Mouse (Mus musculus): ENCODE data around the gene Aldoc. TPM values are rescaled to one million over a fixed set of nuclear protein-coding genes. Genes with fewer than 3 reads are reported as not detected.
"Not testable (repeated sequence)": the region's sequence is repeated elsewhere in the genome, so short reads cannot be mapped to it uniquely, and the experiment has no call there.

Aldoc gene
- total RNA-seq (2021): 1 to 10 TPM; 3.3 to 3.6 TPM

DNA sequence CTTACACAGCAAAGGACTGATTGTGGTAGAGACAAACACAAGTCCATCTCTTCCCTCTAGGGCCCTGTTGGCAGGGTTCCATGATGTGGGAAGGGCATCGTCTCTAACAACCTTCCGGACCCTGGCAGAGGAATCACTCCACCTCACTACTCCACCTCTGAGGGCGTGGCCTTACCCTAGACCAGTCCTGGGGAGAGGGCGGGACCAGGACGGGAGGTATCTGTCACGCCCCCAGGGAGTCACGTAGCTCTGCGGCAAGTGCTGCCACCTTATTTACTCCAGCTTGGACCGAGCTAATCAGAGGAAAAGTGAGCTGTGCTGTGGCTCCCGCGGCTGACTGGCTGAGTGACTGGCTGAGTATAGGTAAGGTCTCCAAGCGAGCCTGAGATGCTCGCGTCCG lies at the start of gene Aldoc:
Gene Aldoc, plus strand, starts transcription at position 109 of the 400 bp plus-strand sequence.
- peak; percentile 77 for DNase-seq

DNA sequence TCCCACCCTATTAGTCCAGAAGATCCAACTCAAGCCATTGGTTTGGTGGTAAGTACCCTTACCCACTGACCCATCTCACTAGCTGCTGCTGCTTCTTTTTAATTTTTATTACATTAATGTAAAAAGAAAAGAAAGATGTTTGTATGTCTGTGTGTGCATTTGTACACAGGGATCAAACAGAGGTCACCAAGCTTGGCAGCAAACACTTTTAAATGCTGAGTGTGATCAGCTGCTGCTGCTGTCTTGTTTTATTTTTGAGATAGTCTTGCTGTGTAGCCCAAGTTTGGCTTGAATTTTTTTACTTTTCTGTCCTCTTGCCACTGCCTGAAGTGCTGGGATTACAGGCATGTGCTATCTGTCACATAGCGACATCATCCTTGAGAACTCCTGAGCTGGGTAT lies 47.2 kb upstream of the Aldoc start:
- no peak for DNase-seq

DNA sequence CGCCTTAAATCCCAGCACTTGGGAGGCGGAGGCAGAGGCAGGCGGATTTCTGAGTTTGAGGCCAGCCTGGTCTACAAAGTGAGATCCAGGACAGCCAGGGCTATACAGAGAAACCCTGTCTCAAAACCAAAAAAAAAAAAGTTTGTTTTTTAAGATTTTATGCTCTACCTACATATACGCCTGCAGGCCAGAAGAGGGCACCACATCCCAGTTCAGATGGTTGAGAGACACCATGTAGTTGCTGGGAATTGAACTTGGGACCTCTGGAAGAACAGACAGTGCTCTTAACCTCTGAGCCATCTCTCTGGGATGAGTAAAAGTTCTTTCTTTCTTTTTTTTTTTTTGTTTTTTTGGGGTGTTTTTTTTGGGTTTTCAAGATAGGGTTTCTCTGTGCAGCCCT lies 46.6 kb upstream of the Aldoc start:
- not testable (repeated sequence) for DNase-seq

DNA sequence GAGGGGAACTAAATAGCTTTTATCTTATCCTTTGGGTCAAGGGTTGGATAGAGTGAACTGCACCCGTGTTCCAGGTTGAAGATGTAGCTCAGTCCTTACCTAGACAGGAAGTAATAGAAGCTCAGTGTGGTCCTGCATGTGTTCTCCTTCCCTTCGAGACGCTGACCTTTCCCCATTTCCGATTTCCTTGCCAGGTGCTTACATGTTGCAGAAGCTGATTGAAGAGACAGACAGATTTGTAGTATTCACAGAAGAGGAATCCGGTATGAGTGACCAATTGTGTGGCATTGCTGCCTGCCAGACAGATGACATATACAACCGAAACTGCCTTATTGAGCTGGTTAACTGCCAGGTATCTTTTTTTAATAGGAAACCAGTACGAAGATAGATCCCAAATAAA lies 43.9 kb upstream of the Aldoc start:
- DNase-seq: no peak

DNA sequence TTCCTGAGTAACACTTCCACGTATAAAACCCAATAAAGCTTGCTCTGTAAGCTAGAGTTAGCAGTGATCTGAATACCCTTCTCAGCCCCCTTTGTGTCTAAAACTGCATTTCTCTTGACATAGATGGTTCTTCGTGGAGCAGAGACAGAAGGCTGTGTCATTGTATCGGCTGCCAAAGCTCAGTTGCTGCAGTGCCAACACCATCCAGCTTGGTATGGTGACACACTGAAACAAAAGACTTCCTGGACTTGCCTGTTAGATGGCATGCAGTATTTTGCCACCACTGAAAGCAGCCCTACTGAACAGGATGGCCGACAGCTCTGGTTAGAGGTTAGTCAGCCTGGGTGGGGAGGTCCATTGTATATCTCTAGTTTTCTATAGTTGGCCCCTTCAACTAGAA lies 43.2 kb upstream of the Aldoc start:
- DNase-seq: no peak

DNA sequence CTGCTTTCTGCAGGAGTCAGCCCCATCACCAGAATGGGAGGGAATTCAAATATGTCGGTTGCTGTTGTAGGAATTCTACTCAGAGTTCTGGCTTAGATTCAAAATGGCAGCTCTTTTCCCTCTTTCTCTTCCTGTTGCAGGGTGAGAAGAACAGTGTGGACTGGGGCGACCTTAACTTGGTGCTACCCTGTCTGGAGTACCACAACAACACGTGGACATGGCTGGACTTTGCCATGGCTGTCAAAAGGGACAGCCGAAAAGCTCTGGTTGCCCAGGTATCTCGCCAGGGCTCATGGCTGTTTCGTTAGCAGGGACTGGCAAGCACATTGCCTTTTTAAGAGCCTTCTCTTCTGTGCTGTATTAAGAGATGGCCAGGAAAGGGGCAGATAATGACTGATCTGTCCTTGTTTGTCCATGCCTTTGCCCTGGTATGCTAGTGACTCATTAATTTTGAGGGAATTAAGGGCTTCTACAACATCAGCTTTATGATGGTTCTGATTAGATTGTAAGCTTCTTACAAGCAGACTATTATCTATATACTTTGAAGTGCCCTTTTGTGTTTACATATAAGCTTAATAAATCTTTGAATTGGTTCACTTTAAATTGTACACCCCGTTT lies 33.5 kb upstream of the Aldoc start:
- DNase-seq: no peak

DNA sequence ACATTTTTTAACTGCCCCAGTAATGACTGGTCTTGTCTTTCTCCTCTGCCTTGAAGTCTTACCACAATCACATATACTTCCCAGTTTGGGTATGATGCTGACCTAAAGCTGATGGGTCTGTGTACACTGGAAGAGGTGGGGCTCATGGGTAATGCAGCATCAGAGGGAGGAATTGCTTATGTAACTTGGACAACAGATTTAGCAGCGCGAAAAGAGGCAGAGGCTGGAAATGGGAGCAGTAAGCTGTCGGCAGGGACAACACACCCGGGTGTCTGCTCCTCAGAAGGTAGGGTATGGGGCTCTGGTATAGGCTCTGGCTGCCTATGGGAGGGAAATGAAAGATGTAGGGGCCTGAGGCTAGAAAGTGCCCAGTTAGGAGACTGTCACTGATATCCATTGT lies 32.1 kb upstream of the Aldoc start, which contains the start of gene BC030499:
Gene BC030499, plus strand, starts transcription at position 188 of the 400 bp plus-strand sequence.
- no peak for DNase-seq

- no peak for DNase-seq
Observed at GRCm38 (mm10) chr11:78294585-78294984, 28.2 kb upstream of the Aldoc start.

DNA sequence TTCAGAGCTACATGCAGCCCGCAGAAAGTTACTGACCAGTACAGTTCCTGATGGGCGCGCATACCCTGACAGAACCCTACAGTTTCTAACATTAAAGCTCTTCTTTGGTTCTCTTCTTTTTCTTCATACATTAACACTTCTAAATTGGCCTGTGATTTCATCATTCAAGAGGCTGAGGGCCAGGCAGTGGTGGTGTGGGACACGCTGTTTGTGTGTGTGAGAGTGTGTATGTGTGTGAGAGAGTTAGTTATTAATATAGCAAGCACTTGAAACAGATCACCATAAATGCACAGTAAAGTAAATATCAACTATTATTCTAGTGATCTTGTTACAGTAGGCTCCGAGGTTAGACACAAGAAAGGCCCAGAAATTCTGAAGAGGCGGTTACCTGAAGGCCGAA lies 21.9 kb upstream of the Aldoc start:
- DNase-seq: no peak

- DNase-seq: peak; percentile 92
Observed at GRCm38 (mm10) chr11:78301357-78302084, 21.2 kb upstream of the Aldoc start, which contains the start of gene Spag5. Gene Spag5 (plus strand): TSS chr11:78301529.

DNA sequence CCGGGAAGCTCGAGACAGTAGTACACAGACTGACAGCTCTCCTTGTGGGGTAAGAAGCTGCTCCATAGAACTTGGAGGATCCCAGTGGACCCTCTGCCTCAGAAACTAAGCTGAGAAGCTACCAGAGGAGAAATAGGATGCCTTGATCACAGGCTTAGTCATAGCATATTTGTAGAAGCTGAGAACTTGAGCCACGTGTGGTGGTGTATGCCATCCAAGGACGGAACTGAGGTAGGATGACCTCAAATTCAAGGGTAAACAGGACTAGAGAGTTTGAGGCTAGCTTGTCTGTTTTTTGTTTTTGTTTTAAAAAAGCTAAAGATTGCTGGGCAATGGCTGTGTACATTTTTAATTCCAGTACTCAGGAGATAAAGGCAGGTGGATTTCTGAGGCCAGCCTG lies 17.5 kb upstream of the Aldoc start:
- DNase-seq: no peak

GRCm38 (mm10) chr11:78310861-78311511 lies 11.8 kb upstream of the Aldoc start:
- DNase-seq: no peak

DNA sequence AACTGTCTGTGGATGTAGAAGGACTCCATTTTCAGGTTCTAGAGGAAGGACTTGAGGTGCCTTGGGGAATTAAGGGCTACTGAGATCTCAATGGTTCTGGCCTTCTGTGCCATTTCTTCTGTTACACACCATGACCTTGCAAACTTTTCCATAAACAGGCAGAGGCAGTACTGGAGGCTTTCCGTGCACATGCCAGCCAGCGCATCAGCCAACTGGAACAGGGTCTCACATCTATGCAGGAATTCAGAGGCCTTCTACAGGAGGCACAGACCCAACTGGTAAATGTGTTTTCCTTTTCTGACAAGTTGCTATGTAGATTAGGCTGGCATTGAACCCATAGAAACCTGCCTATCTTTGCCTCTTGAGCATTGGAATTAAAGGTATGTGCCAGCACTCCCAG lies 9.1 kb upstream of the Aldoc start:
- no peak for DNase-seq

DNA sequence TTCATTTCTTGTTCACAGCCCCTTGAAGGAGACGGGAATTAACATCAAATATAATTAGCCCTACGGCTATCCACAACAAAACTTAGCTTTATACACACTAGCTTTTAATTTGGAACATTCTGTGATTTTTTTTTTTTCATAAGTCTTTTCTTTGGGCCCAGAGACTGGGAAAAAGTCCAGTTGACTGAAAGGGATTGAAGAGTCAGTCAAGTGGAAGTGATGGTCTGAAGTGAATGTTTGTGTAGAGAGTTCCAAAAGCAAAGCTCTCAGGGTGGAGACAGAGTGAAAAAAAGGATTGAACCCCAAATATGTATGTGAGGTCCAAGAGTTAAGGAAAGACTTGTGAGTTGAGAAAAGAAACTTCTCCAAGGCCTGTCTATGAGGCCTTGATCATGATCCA lies 4.4 kb upstream of the Aldoc start:
- no peak for DNase-seq

- no peak for DNase-seq
Observed at GRCm38 (mm10) chr11:78322076-78322831, 514 bp upstream of the Aldoc start.

GRCm38 (mm10) chr11:78324000-78324785 lies 1.4 kb downstream of the Aldoc start:
- DNase-seq: no peak

GRCm38 (mm10) chr11:78324965-78325364 lies 2.2 kb downstream of the Aldoc start:
- DNase-seq: no peak

DNA sequence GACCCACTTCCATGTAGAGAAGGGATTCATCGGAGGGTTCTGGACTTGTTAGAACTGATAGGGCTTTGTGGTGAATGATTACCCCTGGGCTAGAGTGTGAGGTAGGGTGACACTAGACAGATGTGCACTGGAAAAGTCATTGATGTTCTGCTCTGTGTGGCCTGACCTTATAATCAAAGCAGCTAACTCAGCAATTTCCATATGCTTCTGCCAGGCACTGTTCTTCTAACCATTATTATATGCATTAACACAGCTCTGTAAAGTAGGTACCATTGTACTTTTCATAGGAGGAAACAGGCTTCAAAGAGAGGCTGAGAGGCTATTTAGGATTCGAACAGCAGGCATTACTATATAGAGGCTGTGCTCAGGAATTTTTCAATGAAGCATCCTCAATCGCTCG lies 4.4 kb downstream of the Aldoc start:
- no peak for DNase-seq

GRCm38 (mm10) chr11:78327634-78328511 lies 5.1 kb downstream of the Aldoc start, which contains the start of gene Pigs:
Gene Pigs (plus strand): TSS chr11:78328415.
- DNase-seq: peak; percentile 98

- no peak for DNase-seq
Observed at GRCm38 (mm10) chr11:78328512-78329056, 5.8 kb downstream of the Aldoc start.

DNA sequence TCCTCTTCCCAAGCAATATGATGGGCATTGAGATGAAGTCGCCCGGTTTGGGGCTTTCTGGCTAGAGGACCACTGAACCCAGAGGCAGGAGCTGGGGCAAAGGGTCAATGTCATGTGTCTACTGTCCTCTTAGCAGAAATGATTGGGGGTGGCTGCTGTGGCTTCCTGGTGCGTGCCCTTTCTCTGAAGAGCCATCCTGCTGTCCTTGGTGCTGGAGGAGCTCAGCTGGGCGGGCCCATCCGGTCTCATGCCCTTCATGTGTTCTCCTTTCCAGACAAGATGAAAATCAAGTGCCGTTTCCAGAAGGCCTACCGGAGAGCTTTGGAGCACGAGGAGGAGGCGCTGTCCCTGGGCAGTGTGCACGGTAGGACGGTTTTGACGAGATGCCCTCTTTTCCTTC lies 9.9 kb downstream of the Aldoc start:
- no peak for DNase-seq
